Mouse (Mus musculus) hindbrain, embryonic 11.5 days (tissue): ENCODE results near the gene Atp1b2. TPM values are rescaled to one million over a fixed set of nuclear protein-coding genes. Genes with fewer than 3 reads are reported as not detected.

ENCODE experiments used
- ATAC-seq: fragments of 200-750 bp; cut with Nextera tagmentation; 2 replicates; pipeline ENCODE4 v1.8.0; 2017; ENCODE audit warnings: mild to moderate bottlenecking, moderate TSS enrichment, moderate library complexity; ENCODE audit not compliant: low FRiP score
- DNase-seq: peaks from one replicate; pipeline ENCODE4 v3.0.0-alpha.2; 2015; ENCODE audit warnings: low spot score
- H3K27ac ChIP-seq: fragments of 300-500 bp; sonication (generic); 2 replicates; pipeline ENCODE4 v1.5.1; 2014; ENCODE audit warnings: mild to moderate bottlenecking, low read depth, low read length
- H3K27me3 ChIP-seq: fragments of 300-500 bp; sonication (generic); 2 replicates; pipeline ENCODE4 v1.6.1; 2014; ENCODE audit warnings: mild to moderate bottlenecking, low read length, moderate library complexity, mixed read lengths; ENCODE audit not compliant: control insufficient read depth, insufficient read depth
- H3K36me3 ChIP-seq: fragments of 300-500 bp; sonication (generic); 2 replicates; pipeline ENCODE4 v1.6.1; 2014; ENCODE audit warnings: mild to moderate bottlenecking, low read length, moderate library complexity, mixed read lengths; ENCODE audit not compliant: control insufficient read depth, insufficient read depth
- H3K4me1 ChIP-seq: fragments of 300-500 bp; sonication (generic); replicated peaks from 2 replicates; pipeline ENCODE4 v1.6.1; 2014; ENCODE audit warnings: low read length, mixed read lengths; ENCODE audit not compliant: control insufficient read depth, insufficient read depth
- H3K4me2 ChIP-seq: fragments of 300-500 bp; sonication (generic); replicated peaks from 2 replicates; pipeline ENCODE4 v1.6.1; 2014; ENCODE audit warnings: mild to moderate bottlenecking, low read depth, low read length
- H3K4me3 ChIP-seq: fragments of 300-500 bp; sonication (generic); 2 replicates; pipeline ENCODE4 v1.5.1; 2014; ENCODE audit warnings: low read depth, low read length
- H3K9ac ChIP-seq: fragments of 300-500 bp; sonication (generic); 2 replicates; pipeline ENCODE4 v1.6.1; 2014; ENCODE audit warnings: low read depth, low read length
- H3K9me3 ChIP-seq: fragments of 300-500 bp; sonication (generic); 2 replicates; pipeline ENCODE4 v1.6.1; 2016; ENCODE audit warnings: low read length; ENCODE audit not compliant: control insufficient read depth
- WGBS: fragments of 180-500 bp; shearing (Covaris S2); extraction: QIAGEN DNeasy Blood & Tissue Kit; methylation state at CpG from one replicate; pipeline ENCODE4 v1.1.7; 2014; 5-methylcytosine and 5-hydroxymethylcytosine counted together
- polyA plus RNA-seq: library from polyadenylated mRNA; unstranded; fragments of >200 nt; fragmentation: Nextera tagmentation; extraction: Ambion mirVana; gene quantifications from 2 replicates; pipeline ENCODE4 v1.2.1, GENCODE M21; 2014

Atp1b2 gene
- polyA plus RNA-seq, 1 experiment from 2014 or later: 11.7 TPM

DNA sequence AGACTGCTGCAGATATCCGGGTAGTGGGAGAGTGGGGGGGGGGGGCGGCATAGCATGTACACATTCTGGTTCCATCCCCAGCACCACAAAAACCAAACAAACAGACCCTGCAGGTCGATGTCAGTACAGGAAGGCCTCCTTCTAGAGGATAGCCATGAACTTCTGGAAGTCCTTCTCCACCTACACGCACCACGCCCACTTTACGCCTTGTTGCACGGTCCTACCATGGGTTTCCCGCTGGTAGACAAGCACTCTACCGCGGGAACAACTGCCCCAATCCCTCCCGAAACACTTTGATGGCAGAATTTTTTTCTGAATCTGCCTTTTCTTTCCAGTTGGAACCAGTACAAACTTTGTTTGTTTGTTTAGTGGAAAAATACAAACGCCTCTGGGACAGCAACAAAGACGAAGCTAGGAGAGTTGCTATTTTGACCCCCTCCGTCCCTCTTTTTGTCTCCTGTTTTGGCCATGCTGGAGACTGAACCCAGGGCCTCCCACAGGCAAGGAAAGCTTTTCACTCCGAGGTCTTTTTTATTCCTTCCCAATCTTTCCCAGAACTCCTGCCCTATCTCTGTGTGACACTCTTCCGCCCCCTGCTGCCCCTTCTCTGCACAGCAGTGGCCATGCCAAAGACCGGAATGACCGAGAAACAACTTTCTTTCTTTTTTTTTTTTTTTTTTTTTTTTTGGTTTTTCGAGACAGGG, 8.0 kb upstream of the Atp1b2 start:
- no peaks in the 10 kb centered on the region for H3K27me3 ChIP-seq
- H3K27ac ChIP-seq: no peak overlapping the region
- no peak for ATAC-seq
- WGBS: 7% methylated on average over 19 of the region's 19 CpGs
- peak; percentile 89 for DNase-seq
- peaks cover 3% of the 10 kb centered on the region; the same call in 1 of the 2 replicates for H3K4me1 ChIP-seq
- H3K9me3 ChIP-seq: no peaks in the 10 kb centered on the region
- H3K4me3 ChIP-seq: peak overlapping the region; percentile 10; the same call in 1 of the 2 replicates
- no peaks in the 10 kb centered on the region for H3K36me3 ChIP-seq
- 0 out of 2 replicates have a peak overlapping the region, but pooled peaks have one; percentile 19 for H3K9ac ChIP-seq
- 0 out of 2 replicates have a peak overlapping the region, but pooled peaks have one; percentile 7 for H3K4me2 ChIP-seq

DNA sequence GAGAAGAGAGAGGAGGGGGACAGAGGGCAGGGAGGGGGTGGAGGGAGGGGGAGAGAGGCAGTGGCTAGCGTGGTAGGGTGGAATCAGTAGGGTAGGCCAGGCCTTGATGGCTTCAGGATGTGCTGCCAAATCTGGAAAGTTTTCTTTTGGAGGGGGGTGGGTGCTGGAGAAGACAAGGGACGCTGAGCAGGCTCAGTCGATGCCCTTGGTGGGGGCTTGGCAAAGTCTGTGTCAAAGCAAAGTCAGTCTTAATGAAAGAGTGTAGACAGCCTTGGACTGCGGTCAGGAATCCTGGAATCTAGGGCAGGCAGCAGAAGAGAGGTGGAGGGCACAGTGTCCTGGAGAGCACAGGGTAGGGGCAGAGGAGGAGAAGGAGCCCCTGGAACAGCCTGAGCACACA, 5.2 kb upstream of the Atp1b2 start:
- 62% methylated on average over 4 of the region's 4 CpGs for WGBS
- Histone ChIP-seq H3K36me3 (no peaks in the 10 kb centered on the region), H3K4me1 (peaks cover 3% of the 10 kb centered on the region; the same call in 1 of the 2 replicates), H3K4me3 (no peak overlapping the region), H3K4me2 (no peak overlapping the region), H3K9ac (no peak overlapping the region), H3K9me3 (no peaks in the 10 kb centered on the region), H3K27ac (no peak overlapping the region), H3K27me3 (no peaks in the 10 kb centered on the region)
- no peak for DNase-seq
- ATAC-seq: no peak

DNA sequence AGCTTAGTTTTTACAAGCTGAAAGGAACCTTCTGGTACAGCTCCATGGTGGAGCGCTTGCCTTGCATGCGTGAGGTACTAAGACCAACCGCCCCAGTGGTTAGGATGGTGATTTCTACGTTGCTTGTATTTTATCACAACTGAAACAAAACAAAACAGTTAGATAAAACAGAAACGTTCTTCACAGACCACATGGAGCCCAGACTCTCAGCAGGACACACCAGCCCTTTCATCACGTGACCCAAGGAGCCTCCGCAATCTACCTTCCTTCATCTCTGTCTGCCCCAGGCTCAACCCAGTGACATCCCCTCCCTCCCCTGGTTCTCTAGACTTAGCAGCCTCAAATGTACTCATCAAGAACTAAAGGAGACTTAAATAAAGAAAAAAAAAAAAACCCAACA, 3.7 kb upstream of the Atp1b2 start:
- WGBS: 57% methylated on average over 7 of the region's 7 CpGs
- peaks cover 6% of the 10 kb centered on the region for H3K4me1 ChIP-seq
- H3K4me2 ChIP-seq: no peak overlapping the region
- H3K27me3 ChIP-seq: peaks cover 3% of the 10 kb centered on the region; the same call in 1 of the 2 replicates
- no peaks in the 10 kb centered on the region for H3K36me3 ChIP-seq
- no peak for DNase-seq
- H3K9me3 ChIP-seq: no peaks in the 10 kb centered on the region
- no peak overlapping the region for H3K9ac ChIP-seq
- no peak overlapping the region for H3K27ac ChIP-seq
- ATAC-seq: no peak
- H3K4me3 ChIP-seq: no peak overlapping the region

- 96% methylated on average over 3 of the region's 3 CpGs for WGBS
- H3K4me3 ChIP-seq: no peak overlapping the region
- peaks cover 5% of the 10 kb centered on the region for H3K4me1 ChIP-seq
- no peaks in the 10 kb centered on the region for H3K9me3 ChIP-seq
- no peak overlapping the region for H3K9ac ChIP-seq
- no peak overlapping the region for H3K27ac ChIP-seq
- DNase-seq (no peak), ATAC-seq (no peak)
- H3K27me3 ChIP-seq: peaks cover 5% of the 10 kb centered on the region; the same call in 1 of the 2 replicates
- H3K36me3 ChIP-seq: no peaks in the 10 kb centered on the region
- no peak overlapping the region for H3K4me2 ChIP-seq
These were observed 2.8 kb upstream of the Atp1b2 start for GRCm38 (mm10) chr11:69608525-69608924.

- Histone ChIP-seq H3K9ac (no peak overlapping the region), H3K9me3 (no peaks in the 10 kb centered on the region), H3K4me3 (no peak overlapping the region), H3K27me3 (peaks cover 5% of the 10 kb centered on the region; the same call in 1 of the 2 replicates), H3K27ac (no peak overlapping the region), H3K36me3 (no peaks in the 10 kb centered on the region), H3K4me2 (no peak overlapping the region), H3K4me1 (peaks cover 4% of the 10 kb centered on the region; the same call in 1 of the 2 replicates)
- DNase-seq: no peak
- ATAC-seq: no peak
- 77% methylated on average over 2 of the region's 2 CpGs for WGBS
These were observed 1.1 kb upstream of the Atp1b2 start for GRCm38 (mm10) chr11:69606832-69607231.

- no peak for ATAC-seq
- Histone ChIP-seq H3K9me3 (no peaks in the 10 kb centered on the region), H3K4me2 (peak overlapping the region; percentile 100), H3K27me3 (peaks cover 5% of the 10 kb centered on the region; the same call in 1 of the 2 replicates), H3K27ac (no peak overlapping the region), H3K36me3 (no peaks in the 10 kb centered on the region), H3K4me1 (peaks cover 4% of the 10 kb centered on the region; the same call in 1 of the 2 replicates), H3K9ac (no peak overlapping the region), H3K4me3 (no peak overlapping the region; the same call in 1 of the 2 replicates)
- 75% methylated on average over 2 of the region's 2 CpGs for WGBS
- DNase-seq: no peak
These were observed 701 bp upstream of the Atp1b2 start for GRCm38 (mm10) chr11:69606491-69606795.

DNA sequence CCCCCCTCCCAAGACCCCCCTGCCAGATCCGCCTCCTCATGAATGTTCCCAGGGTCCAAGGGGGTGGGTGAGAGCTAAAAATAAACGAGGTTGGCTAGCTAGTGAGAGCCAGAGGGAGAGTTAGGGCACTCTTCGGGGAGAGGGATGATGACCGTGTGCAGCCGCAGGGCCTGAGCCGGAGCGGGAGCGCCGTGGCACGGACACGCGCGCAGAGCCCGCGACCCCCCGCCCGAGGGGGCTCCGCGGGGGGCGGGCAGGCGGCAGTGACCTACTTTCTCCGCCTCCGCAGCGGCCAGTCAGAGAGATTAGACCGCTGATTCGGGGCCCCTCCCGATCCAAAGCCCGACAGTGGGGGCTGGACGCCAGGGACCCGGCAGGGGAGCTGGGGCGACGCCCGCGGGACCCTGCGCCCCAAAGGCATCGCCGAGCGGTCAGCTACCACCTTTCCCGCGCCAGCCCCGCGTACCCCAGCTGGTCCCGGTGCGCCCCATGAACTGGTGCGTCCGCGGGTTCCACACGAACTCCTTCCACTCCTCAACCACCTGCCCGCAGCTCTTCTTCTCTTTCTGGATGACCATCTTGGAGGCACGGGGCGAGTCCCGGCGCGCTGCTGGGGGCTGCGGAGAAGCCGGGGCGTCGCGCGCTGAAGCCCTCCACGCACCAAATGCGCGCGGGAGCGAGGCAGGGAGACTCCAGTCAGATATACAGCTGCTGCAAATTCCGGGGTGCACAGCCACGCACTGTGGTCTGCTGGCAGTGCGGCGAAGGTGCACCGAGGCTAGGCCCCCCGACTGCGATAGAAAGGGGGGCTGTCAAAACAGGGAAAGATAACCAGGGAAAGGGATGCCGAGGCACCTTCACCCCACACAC, 712 bp downstream of the Atp1b2 start:
- H3K27me3 ChIP-seq: peaks cover 5% of the 10 kb centered on the region; the same call in 1 of the 2 replicates
- H3K4me1 ChIP-seq: peaks cover 4% of the 10 kb centered on the region
- no peak overlapping the region for H3K27ac ChIP-seq
- ATAC-seq (peak; percentile 54), DNase-seq (peak; percentile 56)
- peak overlapping the region; percentile 52 for H3K9ac ChIP-seq
- peak overlapping the region; percentile 60 for H3K4me3 ChIP-seq
- no peaks in the 10 kb centered on the region for H3K36me3 ChIP-seq
- H3K9me3 ChIP-seq: no peaks in the 10 kb centered on the region
- WGBS: under 1% methylated on average over 71 of the region's 73 CpGs
- H3K4me2 ChIP-seq: peak overlapping the region; percentile 100

DNA sequence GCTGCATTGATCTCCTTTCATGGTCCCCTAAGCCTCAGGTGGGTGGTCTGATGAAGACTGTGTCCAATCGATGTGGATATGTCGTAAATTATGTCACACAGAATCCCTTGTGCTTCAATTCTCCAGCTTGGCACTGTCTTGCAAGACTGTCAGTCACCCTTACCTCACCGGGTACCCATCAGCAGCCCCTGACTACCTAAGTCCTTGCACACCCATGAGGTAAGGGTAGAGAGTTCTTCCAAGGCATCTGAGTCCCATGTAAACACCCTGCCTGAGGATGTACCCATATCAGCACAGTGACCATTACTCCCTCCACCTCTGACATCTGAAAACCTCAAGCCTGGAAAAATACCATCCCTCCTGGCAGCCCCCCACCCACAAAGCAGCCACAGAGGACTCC, 1.4 kb downstream of the Atp1b2 start:
- Histone ChIP-seq H3K9me3 (no peaks in the 10 kb centered on the region), H3K27ac (no peak overlapping the region), H3K4me1 (peaks cover 4% of the 10 kb centered on the region), H3K4me3 (peak overlapping the region; percentile 60), H3K9ac (no peak overlapping the region; the same call in 1 of the 2 replicates), H3K36me3 (no peaks in the 10 kb centered on the region), H3K27me3 (peaks cover 5% of the 10 kb centered on the region; the same call in 1 of the 2 replicates), H3K4me2 (peak overlapping the region; percentile 100)
- 65% methylated on average over 3 of the region's 3 CpGs for WGBS
- ATAC-seq (no peak), DNase-seq (peak; percentile 30)
